Mouse (Mus musculus): ENCODE results near the gene Cd320.
"Not testable (repeated sequence)": the region's sequence is repeated elsewhere in the genome, so short reads cannot be mapped to it uniquely, and the experiment has no call there.

The Cd320 gene

GRCm38 (mm10) chr17:33824997-33825330, 17.9 kb upstream of the Cd320 start:
- DNase-seq (ENCODE audit: low read depth, low spot score), result peak; percentile 17

GRCm38 (mm10) chr17:33825462-33825861, 17.4 kb upstream of the Cd320 start:
- peak; percentile 20 for DNase-seq (ENCODE audit: low read depth, low spot score)

- peak; percentile 90 for DNase-seq (ENCODE audit: low read depth, low spot score)
Measured at GRCm38 (mm10) chr17:33826850-33827249, 16.0 kb upstream of the Cd320 start.

GRCm38 (mm10) chr17:33828892-33829291, 14.0 kb upstream of the Cd320 start:
- peak; percentile 45 for DNase-seq (ENCODE audit: low read depth, low spot score)

GRCm38 (mm10) chr17:33829561-33829960, 13.3 kb upstream of the Cd320 start:
- no peak for DNase-seq (ENCODE audit: low read depth, low spot score)

GRCm38 (mm10) chr17:33844196-33844595, 1.3 kb downstream of the Cd320 start:
- DNase-seq (ENCODE audit: low read depth, low spot score), result peak; percentile 21

GRCm38 (mm10) chr17:33848139-33848538, 5.2 kb downstream of the Cd320 start:
- DNase-seq (ENCODE audit: low read depth, low spot score), result no peak

- no peak for DNase-seq (ENCODE audit: low read depth, low spot score)
Measured at GRCm38 (mm10) chr17:33851331-33851730, 8.4 kb downstream of the Cd320 start.

- no peak for DNase-seq (ENCODE audit: low read depth, low spot score)
Measured at GRCm38 (mm10) chr17:33857816-33858215, 14.9 kb downstream of the Cd320 start.

- peak; percentile 59 for DNase-seq (ENCODE audit: low read depth, low spot score)
Measured at GRCm38 (mm10) chr17:33865330-33866030, 22.6 kb downstream of the Cd320 start.

- not testable (repeated sequence) for DNase-seq (ENCODE audit: low read depth, low spot score)
Measured at GRCm38 (mm10) chr17:33873537-33873936, 30.6 kb downstream of the Cd320 start, which contains the start of gene Gm7029. Gm7029 (plus strand) TSS chr17:33873837.

GRCm38 (mm10) chr17:33874411-33874810, 31.5 kb downstream of the Cd320 start:
- DNase-seq (ENCODE audit: low read depth, low spot score), result no peak

- DNase-seq (ENCODE audit: low read depth, low spot score), result peak; percentile 57
Measured at GRCm38 (mm10) chr17:33875797-33876196, 32.9 kb downstream of the Cd320 start.

GRCm38 (mm10) chr17:33884320-33884719, 41.4 kb downstream of the Cd320 start:
- DNase-seq (ENCODE audit: low read depth, low spot score), result not testable (repeated sequence)

- not testable (repeated sequence) for DNase-seq (ENCODE audit: low read depth, low spot score)
Measured at GRCm38 (mm10) chr17:33887802-33888201, 44.9 kb downstream of the Cd320 start.

GRCm38 (mm10) chr17:33888230-33888629, 45.3 kb downstream of the Cd320 start:
- not testable (repeated sequence) for DNase-seq (ENCODE audit: low read depth, low spot score)

GRCm38 (mm10) chr17:33889941-33890532, 47.1 kb downstream of the Cd320 start:
- DNase-seq (ENCODE audit: low read depth, low spot score), result not testable (repeated sequence)

- peak; percentile 100 for DNase-seq (ENCODE audit: low read depth, low spot score)
Measured at GRCm38 (mm10) chr17:33890533-33891059, 47.7 kb downstream of the Cd320 start, which contains the start of gene Kifc1. Kifc1 (minus strand) TSS chr17:33890661.

GRCm38 (mm10) chr17:33891357-33891756, 48.5 kb downstream of the Cd320 start:
- no peak for DNase-seq (ENCODE audit: low read depth, low spot score)

GRCm38 (mm10) chr17:33891892-33892291, 49.0 kb downstream of the Cd320 start:
- DNase-seq (ENCODE audit: low read depth, low spot score), result not testable (repeated sequence)

GRCm38 (mm10) chr17:33892429-33892828, 49.5 kb downstream of the Cd320 start:
- DNase-seq (ENCODE audit: low read depth, low spot score), result peak; percentile 81

- DNase-seq (ENCODE audit: low read depth, low spot score), result not testable (repeated sequence)
Measured at GRCm38 (mm10) chr17:33893011-33893410, 50.1 kb downstream of the Cd320 start.

Measured in 3T3-L1 (cell line).